Mouse (Mus musculus) testis, adult 2 months (tissue): ENCODE measurements around the gene Fopnl. TPM values are rescaled to one million over a fixed set of nuclear protein-coding genes. Genes with fewer than 3 reads are reported as not detected.

Source experiments
- H3K27ac ChIP-seq: fragments of 200-500 bp; 2 replicates; pipeline ENCODE4 v1.5.1; 2012; ENCODE audit warnings: low read depth, low read length; ENCODE audit not compliant: control insufficient read depth, insufficient read depth
- H3K27me3 ChIP-seq: fragments of 200-500 bp; 2 replicates; pipeline ENCODE4 v1.6.1; 2012; ENCODE audit warnings: mild to moderate bottlenecking, low read length, moderate library complexity; ENCODE audit not compliant: control insufficient read depth, insufficient read depth
- H3K36me3 ChIP-seq: fragments of 200-500 bp; 2 replicates; pipeline ENCODE4 v1.6.1; 2012; ENCODE audit warnings: mild to moderate bottlenecking, low read length; ENCODE audit not compliant: control insufficient read depth, insufficient read depth
- H3K4me1 ChIP-seq: fragments of 200-500 bp; 2 replicates; pipeline ENCODE4 v1.6.1; 2012; ENCODE audit warnings: low read length; ENCODE audit not compliant: control insufficient read depth, insufficient read depth
- H3K4me3 ChIP-seq: fragments of 200-500 bp; 2 replicates; pipeline ENCODE4 v1.5.1; 2012; ENCODE audit warnings: low read depth, mild to moderate bottlenecking, low read length, moderate library complexity, mixed read lengths; ENCODE audit not compliant: control insufficient read depth
- CTCF ChIP-seq: fragments of 200-500 bp; IDR thresholded peaks from 2 replicates; pipeline ENCODE4 v1.5.1; 2012; ENCODE audit warnings: low read depth, mild to moderate bottlenecking, inconsistent platforms, low read length, moderate library complexity; ENCODE audit not compliant: control insufficient read depth, insufficient read depth, insufficient replicate concordance
- POLR2A ChIP-seq: fragments of 200-500 bp; IDR thresholded peaks from 2 replicates; pipeline ENCODE4 v1.6.1; 2012; ENCODE audit warnings: low read depth, mild to moderate bottlenecking, inconsistent platforms, low read length, moderate library complexity; ENCODE audit not compliant: control insufficient read depth
- polyA plus RNA-seq: library from polyadenylated mRNA; depleted of rRNA; stranded (reverse); fragments of >200 nt; gene quantifications from 2 replicates; pipeline ENCODE4 v1.2.3, GENCODE M21; 2012

Gene Fopnl
- polyA plus RNA-seq, 1 experiment, result 28.5 TPM

- Histone ChIP-seq H3K36me3 (no peaks in the 10 kb centered on the region; the same call in 1 of the 2 replicates), H3K27ac (no peak overlapping the region)
- TF ChIP-seq POLR2A (no peak), CTCF (no peak)
These were observed 19.5 kb downstream of the Fopnl start for GRCm38 (mm10) chr16:14297746-14298145.

GRCm38 (mm10) chr16:14297137-14297536 is 20.1 kb downstream of the Fopnl start:
- H3K36me3 ChIP-seq, result no peaks in the 10 kb centered on the region; the same call in 1 of the 2 replicates
- H3K27me3 ChIP-seq, result no peaks in the 10 kb centered on the region
- H3K4me1 ChIP-seq, result peaks cover 8% of the 10 kb centered on the region
- TF ChIP-seq CTCF (no peak), POLR2A (no peak)
- no peak overlapping the region for H3K27ac ChIP-seq
- no peak overlapping the region for H3K4me3 ChIP-seq

More at GRCm38 (mm10) chr16:14297746-14298145, 19.5 kb downstream of the Fopnl start:
- Histone ChIP-seq H3K4me1 (peaks cover 3% of the 10 kb centered on the region), H3K4me3 (no peak overlapping the region), H3K27me3 (no peaks in the 10 kb centered on the region)

- no peak overlapping the region for H3K27ac ChIP-seq
- H3K4me3 ChIP-seq, result no peak overlapping the region
- TF ChIP-seq POLR2A, result no peak
- peaks cover 8% of the 10 kb centered on the region for H3K4me1 ChIP-seq
- no peaks in the 10 kb centered on the region; the same call in 1 of the 2 replicates for H3K36me3 ChIP-seq
- no peaks in the 10 kb centered on the region for H3K27me3 ChIP-seq
These were observed 20.6 kb downstream of the Fopnl start for GRCm38 (mm10) chr16:14296544-14297124.

GRCm38 (mm10) chr16:14295291-14295690 is 21.9 kb downstream of the Fopnl start:
- no peak overlapping the region for H3K27ac ChIP-seq
- TF ChIP-seq POLR2A (no peak), CTCF (no peak)
- H3K36me3 ChIP-seq, result no peaks in the 10 kb centered on the region; the same call in 1 of the 2 replicates
- no peaks in the 10 kb centered on the region for H3K27me3 ChIP-seq
- H3K4me1 ChIP-seq, result peaks cover 8% of the 10 kb centered on the region
- no peak overlapping the region for H3K4me3 ChIP-seq

GRCm38 (mm10) chr16:14292205-14293199 is 24.7 kb downstream of the Fopnl start:
- H3K27ac ChIP-seq, result 0 out of 2 replicates have a peak overlapping the region, but pooled peaks have one; percentile 4
- H3K36me3 ChIP-seq, result no peaks in the 10 kb centered on the region
- TF ChIP-seq POLR2A, result no peak
- TF ChIP-seq CTCF, result no peak
- no peak overlapping the region for H3K4me3 ChIP-seq
- peaks cover 8% of the 10 kb centered on the region for H3K4me1 ChIP-seq
- no peaks in the 10 kb centered on the region for H3K27me3 ChIP-seq

- no peaks in the 10 kb centered on the region for H3K36me3 ChIP-seq
- peak within 1 kb of the TSS; percentile 31 for H3K4me3 ChIP-seq
- peaks cover 8% of the 10 kb centered on the region for H3K4me1 ChIP-seq
- TF ChIP-seq POLR2A, result peak; percentile 46; the same call in 1 of the 2 replicates
- peak; percentile 82 for TF ChIP-seq CTCF
- H3K27ac ChIP-seq, result no peak within 1 kb of the TSS
- no peaks in the 10 kb centered on the region for H3K27me3 ChIP-seq
These were observed 26.0 kb downstream of the Fopnl start, which contains the start of gene Myh11 for GRCm38 (mm10) chr16:14291223-14291622. TSS of gene Myh11 (minus strand) at chr16:14291372.

- TF ChIP-seq POLR2A (no peak), CTCF (no peak)
- Histone ChIP-seq H3K4me1 (no peaks in the 10 kb centered on the region), H3K36me3 (no peaks in the 10 kb centered on the region), H3K27me3 (no peaks in the 10 kb centered on the region), H3K4me3 (no peak overlapping the region), H3K27ac (no peak overlapping the region)
These were observed 44.7 kb downstream of the Fopnl start for GRCm38 (mm10) chr16:14272374-14272965.
